Mouse (Mus musculus): ENCODE data around the gene Ubald1. TPM values are rescaled to one million over a fixed set of nuclear protein-coding genes. Genes with fewer than 3 reads are reported as not detected.

Ubald1 gene
- polyA plus RNA-seq, 1 experiment from 2014 or later: 26.4 TPM

DNA sequence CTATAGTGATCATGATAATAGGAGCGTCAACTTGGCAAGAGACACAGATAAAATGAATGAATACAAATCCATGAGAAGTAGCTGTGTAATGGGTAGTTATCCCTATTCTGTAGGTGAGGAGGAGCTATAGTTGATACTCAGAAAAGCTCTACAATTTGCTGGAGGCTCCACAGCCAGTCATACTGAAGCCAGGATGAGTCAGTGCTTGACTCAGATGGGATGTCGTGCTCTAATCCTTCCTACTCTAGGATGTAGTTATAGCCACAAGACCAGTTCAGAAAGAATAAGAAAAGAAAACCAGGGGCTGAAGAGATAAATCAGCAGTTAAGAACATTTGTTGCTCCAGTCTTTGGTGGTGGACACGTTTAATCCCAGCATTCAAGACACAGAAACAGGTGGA, 42.5 kb downstream of the Ubald1 start:
- Histone ChIP-seq H3K4me1 (ENCODE audit: control insufficient read depth, insufficient read depth, low read length) (no peaks in the 10 kb centered on the region), H3K9me3 (replicated peaks; ENCODE audit: control insufficient read depth, low read length) (no peaks in the 10 kb centered on the region), H3K27me3 (ENCODE audit: control insufficient read depth, insufficient read depth, low read length) (no peaks in the 10 kb centered on the region), H3K4me3 (ENCODE audit: low read depth, low read length) (no peak overlapping the region), H3K9ac (replicated peaks; ENCODE audit: low read length) (no peak overlapping the region), H3K4me2 (ENCODE audit: low read depth, low read length) (no peak overlapping the region), H3K36me3 (replicated peaks; ENCODE audit: control insufficient read depth, insufficient read depth, low read depth, low read length) (no peaks in the 10 kb centered on the region), H3K27ac (replicated peaks; ENCODE audit: low read depth, low read length) (no peak overlapping the region)
- 78% methylated on average over 3 of the region's 3 CpGs for WGBS
- no peak for DNase-seq (ENCODE audit: low spot score)
- no peak for ATAC-seq (replicated peaks; ENCODE audit: insufficient number of reproducible peaks, low FRiP score, low TSS enrichment, low read depth)

- H3K27ac ChIP-seq (replicated peaks; ENCODE audit: low read depth, low read length): no peak within 1 kb of the TSS
- DNase-seq (ENCODE audit: low spot score): no peak
- H3K27me3 ChIP-seq (ENCODE audit: control insufficient read depth, insufficient read depth, low read length): no peaks in the 10 kb centered on the region
- ATAC-seq (replicated peaks; ENCODE audit: insufficient number of reproducible peaks, low FRiP score, low TSS enrichment, low read depth): no peak
- H3K36me3 ChIP-seq (replicated peaks; ENCODE audit: control insufficient read depth, insufficient read depth, low read depth, low read length): no peaks in the 10 kb centered on the region
- no peaks in the 10 kb centered on the region for H3K9me3 ChIP-seq (replicated peaks; ENCODE audit: control insufficient read depth, low read length)
- no peak within 1 kb of the TSS for H3K4me3 ChIP-seq (ENCODE audit: low read depth, low read length)
- no peaks in the 10 kb centered on the region for H3K4me1 ChIP-seq (ENCODE audit: control insufficient read depth, insufficient read depth, low read length)
- H3K9ac ChIP-seq (replicated peaks; ENCODE audit: low read length): no peak within 1 kb of the TSS
- WGBS: 81% methylated on average over 3 of the region's 3 CpGs
- no peak within 1 kb of the TSS for H3K4me2 ChIP-seq (ENCODE audit: low read depth, low read length)
Measured at GRCm38 (mm10) chr16:4835191-4835590, 44.9 kb downstream of the Ubald1 start, which contains the start of gene 4930562C15Rik. TSS of gene 4930562C15Rik (plus strand) at chr16:4835416.

DNA sequence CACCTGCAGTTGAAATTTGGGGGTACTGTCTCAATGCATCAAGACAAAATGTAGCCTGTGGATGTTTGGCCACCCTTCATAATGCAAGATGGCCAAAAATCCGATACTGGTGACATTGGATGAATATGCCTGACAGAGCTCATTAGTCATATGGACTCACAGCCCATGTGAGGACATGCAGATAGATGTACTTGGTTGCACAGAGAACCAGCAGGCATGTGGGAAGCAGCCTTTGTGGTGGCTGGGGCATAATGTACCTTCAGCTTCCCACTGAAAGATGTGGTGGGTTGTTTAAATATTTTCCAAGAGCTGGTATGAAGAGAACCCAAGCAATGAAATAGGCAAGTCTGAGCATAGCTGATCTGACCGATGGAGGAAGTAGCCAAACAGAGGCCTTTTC, 46.3 kb downstream of the Ubald1 start:
- no peak overlapping the region for H3K4me2 ChIP-seq (ENCODE audit: low read depth, low read length)
- H3K4me3 ChIP-seq (ENCODE audit: low read depth, low read length): no peak overlapping the region
- H3K9me3 ChIP-seq (replicated peaks; ENCODE audit: control insufficient read depth, low read length): no peaks in the 10 kb centered on the region
- WGBS: 78% methylated on average over 2 of the region's 2 CpGs
- DNase-seq (ENCODE audit: low spot score) (no peak), ATAC-seq (replicated peaks; ENCODE audit: insufficient number of reproducible peaks, low FRiP score, low TSS enrichment, low read depth) (no peak)
- no peaks in the 10 kb centered on the region for H3K36me3 ChIP-seq (replicated peaks; ENCODE audit: control insufficient read depth, insufficient read depth, low read depth, low read length)
- H3K9ac ChIP-seq (replicated peaks; ENCODE audit: low read length): no peak overlapping the region
- H3K27me3 ChIP-seq (ENCODE audit: control insufficient read depth, insufficient read depth, low read length): no peaks in the 10 kb centered on the region
- no peak overlapping the region for H3K27ac ChIP-seq (replicated peaks; ENCODE audit: low read depth, low read length)
- H3K4me1 ChIP-seq (ENCODE audit: control insufficient read depth, insufficient read depth, low read length): no peaks in the 10 kb centered on the region

DNA sequence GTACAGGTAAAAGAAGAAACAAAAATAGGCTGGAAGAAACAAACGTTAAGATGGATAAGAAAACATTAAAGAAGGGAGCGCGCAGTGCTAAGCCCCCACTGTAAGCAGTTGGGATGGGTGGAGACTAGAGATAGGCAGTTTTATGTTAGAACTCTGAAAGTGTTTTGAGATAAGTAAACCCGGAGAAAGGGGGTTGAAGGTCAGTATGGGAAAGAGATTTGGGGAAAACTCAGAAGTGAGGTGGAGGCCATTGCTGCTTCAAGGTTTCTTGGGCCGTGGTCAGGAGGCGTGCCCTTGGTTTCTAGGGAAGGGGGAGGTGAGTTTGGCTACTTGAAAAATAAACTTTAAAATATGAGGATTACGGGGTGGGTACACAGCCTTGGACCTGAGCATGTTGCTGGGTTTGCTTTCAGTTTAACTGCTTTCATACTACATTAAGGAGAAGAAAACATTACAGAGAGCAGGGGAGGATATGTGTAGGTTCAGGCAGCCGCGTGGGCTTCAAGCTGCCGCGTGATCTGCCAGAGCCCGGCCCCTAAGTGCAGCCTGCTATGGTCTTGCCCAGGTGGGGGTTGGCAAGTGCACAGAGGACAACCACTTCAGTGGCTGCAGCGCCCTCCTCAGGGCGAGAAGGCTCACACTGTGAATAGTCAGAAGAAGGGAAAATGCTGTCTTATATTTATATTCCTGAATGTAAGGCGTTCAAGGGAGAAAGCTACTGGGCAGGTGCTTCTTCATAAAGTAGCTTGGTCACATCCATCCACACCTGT, 48.3 kb downstream of the Ubald1 start:
- H3K4me3 ChIP-seq (ENCODE audit: low read depth, low read length): no peak overlapping the region
- no peaks in the 10 kb centered on the region for H3K4me1 ChIP-seq (ENCODE audit: control insufficient read depth, insufficient read depth, low read length)
- H3K4me2 ChIP-seq (ENCODE audit: low read depth, low read length): no peak overlapping the region
- DNase-seq (ENCODE audit: low spot score): no peak
- H3K36me3 ChIP-seq (replicated peaks; ENCODE audit: control insufficient read depth, insufficient read depth, low read depth, low read length): no peaks in the 10 kb centered on the region
- H3K27me3 ChIP-seq (ENCODE audit: control insufficient read depth, insufficient read depth, low read length): no peaks in the 10 kb centered on the region
- no peaks in the 10 kb centered on the region for H3K9me3 ChIP-seq (replicated peaks; ENCODE audit: control insufficient read depth, low read length)
- no peak for ATAC-seq (replicated peaks; ENCODE audit: insufficient number of reproducible peaks, low FRiP score, low TSS enrichment, low read depth)
- WGBS: 71% methylated on average over 15 of the region's 15 CpGs
- no peak overlapping the region for H3K9ac ChIP-seq (replicated peaks; ENCODE audit: low read length)
- no peak overlapping the region for H3K27ac ChIP-seq (replicated peaks; ENCODE audit: low read depth, low read length)

DNA sequence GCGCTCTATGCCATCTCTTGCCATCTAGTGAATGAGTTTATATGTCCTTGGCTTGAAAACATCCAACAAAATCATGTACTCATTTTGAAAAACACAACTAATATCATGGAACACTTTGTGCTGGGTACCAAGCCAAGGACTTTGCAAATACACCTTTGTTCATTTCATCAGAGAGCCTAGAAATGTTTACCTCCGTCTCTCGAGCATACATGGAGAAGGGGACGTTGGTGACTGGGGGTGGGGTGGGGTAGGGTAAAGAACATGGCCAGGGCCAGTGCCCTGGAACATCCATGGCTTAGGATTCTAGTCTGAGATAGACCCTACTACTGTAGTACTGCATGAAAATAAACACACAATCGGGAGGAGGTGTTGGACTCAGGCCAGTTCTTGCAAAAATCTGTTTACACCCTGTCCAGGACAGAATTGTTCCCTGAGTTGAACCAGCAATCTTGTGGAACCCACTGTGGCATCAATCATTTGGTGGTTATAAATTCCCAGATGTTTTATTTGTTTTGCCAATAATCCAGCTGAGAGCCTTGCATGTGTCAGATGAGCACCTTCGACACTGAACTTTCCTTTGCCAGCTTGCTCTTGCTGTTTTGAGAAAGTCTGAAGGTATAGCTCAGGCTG, 50.7 kb downstream of the Ubald1 start:
- DNase-seq (ENCODE audit: low spot score): no peak
- Histone ChIP-seq H3K36me3 (replicated peaks; ENCODE audit: control insufficient read depth, insufficient read depth, low read depth, low read length) (no peaks in the 10 kb centered on the region), H3K9ac (replicated peaks; ENCODE audit: low read length) (no peak overlapping the region), H3K27ac (replicated peaks; ENCODE audit: low read depth, low read length) (no peak overlapping the region), H3K4me3 (ENCODE audit: low read depth, low read length) (no peak overlapping the region), H3K4me1 (ENCODE audit: control insufficient read depth, insufficient read depth, low read length) (no peaks in the 10 kb centered on the region), H3K4me2 (ENCODE audit: low read depth, low read length) (no peak overlapping the region), H3K9me3 (replicated peaks; ENCODE audit: control insufficient read depth, low read length) (no peaks in the 10 kb centered on the region), H3K27me3 (ENCODE audit: control insufficient read depth, insufficient read depth, low read length) (no peaks in the 10 kb centered on the region)
- no peak for ATAC-seq (replicated peaks; ENCODE audit: insufficient number of reproducible peaks, low FRiP score, low TSS enrichment, low read depth)
- WGBS: 86% methylated on average over 6 of the region's 6 CpGs

DNA sequence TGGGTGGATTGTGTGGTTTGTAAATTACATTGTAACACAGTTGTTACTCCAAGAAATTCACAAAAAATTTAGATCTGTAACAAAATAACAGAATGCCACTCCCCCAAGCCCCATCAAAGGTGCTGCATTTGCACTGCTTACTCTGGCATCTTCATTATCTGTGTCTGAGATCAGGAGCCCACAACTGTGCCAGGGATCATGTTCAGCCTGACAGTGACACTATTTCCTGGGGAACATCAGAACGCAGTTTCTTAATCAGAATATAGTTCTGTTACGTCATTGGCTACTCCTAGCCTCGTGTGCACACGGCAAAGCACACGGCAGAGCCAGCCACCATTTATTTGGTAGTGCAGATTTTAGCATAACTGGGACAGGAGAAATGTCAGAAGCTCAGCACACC, 52.5 kb downstream of the Ubald1 start:
- Histone ChIP-seq H3K4me1 (ENCODE audit: control insufficient read depth, insufficient read depth, low read length) (no peaks in the 10 kb centered on the region), H3K36me3 (replicated peaks; ENCODE audit: control insufficient read depth, insufficient read depth, low read depth, low read length) (no peaks in the 10 kb centered on the region), H3K9ac (replicated peaks; ENCODE audit: low read length) (no peak overlapping the region), H3K4me3 (ENCODE audit: low read depth, low read length) (no peak overlapping the region), H3K9me3 (replicated peaks; ENCODE audit: control insufficient read depth, low read length) (no peaks in the 10 kb centered on the region), H3K4me2 (ENCODE audit: low read depth, low read length) (no peak overlapping the region), H3K27ac (replicated peaks; ENCODE audit: low read depth, low read length) (no peak overlapping the region), H3K27me3 (ENCODE audit: control insufficient read depth, insufficient read depth, low read length) (no peaks in the 10 kb centered on the region)
- ATAC-seq (replicated peaks; ENCODE audit: insufficient number of reproducible peaks, low FRiP score, low TSS enrichment, low read depth) (no peak), DNase-seq (ENCODE audit: low spot score) (no peak)
- WGBS: 89% methylated on average over 5 of the region's 5 CpGs

Other genes with a start within 250 kb of the Ubald1 start
- 10.9 and 14.1 TPM in 2 replicates for gene Vasn, start 240.4 kb downstream of the Ubald1 start, polyA plus RNA-seq (2014; fragmentation: Nextera tagmentation; extraction: Ambion mirVana)
- gene Dnaja3, start 240.3 kb downstream of the Ubald1 start, polyA plus RNA-seq (2014; fragmentation: Nextera tagmentation; extraction: Ambion mirVana): 56.9 and 58.3 TPM in 2 replicates
- 12.2 and 12.8 TPM in 2 replicates for gene Coro7, start 200.5 kb downstream of the Ubald1 start, polyA plus RNA-seq (2014; fragmentation: Nextera tagmentation; extraction: Ambion mirVana)
- gene Nmral1, start 161.0 kb downstream of the Ubald1 start, polyA plus RNA-seq (2014; fragmentation: Nextera tagmentation; extraction: Ambion mirVana): 190 and 192 TPM in 2 replicates
- gene Hmox2, start 154.0 kb downstream of the Ubald1 start, polyA plus RNA-seq (2014; fragmentation: Nextera tagmentation; extraction: Ambion mirVana): 110 and 114 TPM in 2 replicates
- 76.1 and 80.8 TPM in 2 replicates for gene Cdip1, start 90.0 kb downstream of the Ubald1 start, polyA plus RNA-seq (2014; fragmentation: Nextera tagmentation; extraction: Ambion mirVana)
- gene 4930562C15Rik, start 44.9 kb downstream of the Ubald1 start, polyA plus RNA-seq (2014; fragmentation: Nextera tagmentation; extraction: Ambion mirVana): 0.28 TPM in 1 of 2 replicates, not detected in the other
- 67.9 and 72.2 TPM in 2 replicates for gene Mgrn1, start 5.9 kb upstream of the Ubald1 start, polyA plus RNA-seq (2014; fragmentation: Nextera tagmentation; extraction: Ambion mirVana)
- 155 and 164 TPM in 2 replicates for gene Nudt16l1, start 58.4 kb upstream of the Ubald1 start, polyA plus RNA-seq (2014; fragmentation: Nextera tagmentation; extraction: Ambion mirVana)
- gene Anks3, start 83.9 kb upstream of the Ubald1 start, polyA plus RNA-seq (2014; fragmentation: Nextera tagmentation; extraction: Ambion mirVana): 32.4 and 39.7 TPM in 2 replicates
- not detected in 2 replicates for gene Sept12, start 117.5 kb upstream of the Ubald1 start, polyA plus RNA-seq (2014; fragmentation: Nextera tagmentation; extraction: Ambion mirVana)
- 1.5 and 2.2 TPM in 2 replicates for gene Smim22, start 127.0 kb upstream of the Ubald1 start, polyA plus RNA-seq (2014; fragmentation: Nextera tagmentation; extraction: Ambion mirVana)
- 56.5 and 60.2 TPM in 2 replicates for gene Rogdi, start 133.2 kb upstream of the Ubald1 start, polyA plus RNA-seq (2014; fragmentation: Nextera tagmentation; extraction: Ambion mirVana)
- gene Glyr1, start 169.5 kb upstream of the Ubald1 start, polyA plus RNA-seq (2014; fragmentation: Nextera tagmentation; extraction: Ambion mirVana): 131 and 140 TPM in 2 replicates
- 21.0 and 21.5 TPM in 2 replicates for gene Ubn1, start 169.7 kb upstream of the Ubald1 start, polyA plus RNA-seq (2014; fragmentation: Nextera tagmentation; extraction: Ambion mirVana)